Mouse (Mus musculus) embryo, embryonic 10 days (tissue): ENCODE measurements around the gene Dhtkd1.
"Not testable (repeated sequence)": the region's sequence is repeated elsewhere in the genome, so short reads cannot be mapped to it uniquely, and the experiment has no call there.

ENCODE experiments used
- DNase-seq: peaks from one replicate; pipeline ENCODE4 v3.0.0-alpha.2; 2015; ENCODE audit warnings: low spot score

Gene Dhtkd1

GRCm38 (mm10) chr2:5942416-5943032, at the start of gene Dhtkd1:
Gene Dhtkd1 (minus strand): TSS chr2:5942792.
- DNase-seq = peak; percentile 88

GRCm38 (mm10) chr2:5977532-5977931, 34.9 kb upstream of the Dhtkd1 start:
- no peak for DNase-seq

GRCm38 (mm10) chr2:5970629-5971028, 28.0 kb upstream of the Dhtkd1 start:
- DNase-seq = not testable (repeated sequence)

GRCm38 (mm10) chr2:5965972-5966371, 23.4 kb upstream of the Dhtkd1 start:
- no peak for DNase-seq

GRCm38 (mm10) chr2:5963729-5964128, 21.1 kb upstream of the Dhtkd1 start:
- not testable (repeated sequence) for DNase-seq

- DNase-seq = no peak
These were observed 19.7 kb upstream of the Dhtkd1 start for GRCm38 (mm10) chr2:5962265-5962664.

GRCm38 (mm10) chr2:5957705-5958104, 15.1 kb upstream of the Dhtkd1 start:
- no peak for DNase-seq

- DNase-seq = peak; percentile 51
These were observed 9.1 kb upstream of the Dhtkd1 start for GRCm38 (mm10) chr2:5951621-5952211.

GRCm38 (mm10) chr2:5950766-5951595, 8.4 kb upstream of the Dhtkd1 start, which contains the start of gene Upf2:
Gene Upf2 (plus strand): TSS chr2:5951469.
- peak; percentile 95 for DNase-seq

- peak; percentile 16 for DNase-seq
These were observed 7.7 kb upstream of the Dhtkd1 start for GRCm38 (mm10) chr2:5950305-5950704.

- not testable (repeated sequence) for DNase-seq
These were observed 7.2 kb upstream of the Dhtkd1 start for GRCm38 (mm10) chr2:5949821-5950220.

GRCm38 (mm10) chr2:5948964-5949363, 6.4 kb upstream of the Dhtkd1 start:
- DNase-seq = no peak

GRCm38 (mm10) chr2:5946876-5947275, 4.3 kb upstream of the Dhtkd1 start:
- no peak for DNase-seq

- DNase-seq = no peak
These were observed 3.0 kb upstream of the Dhtkd1 start for GRCm38 (mm10) chr2:5945629-5946028.

- DNase-seq = no peak
These were observed 479 bp upstream of the Dhtkd1 start for GRCm38 (mm10) chr2:5943071-5943470.

- no peak for DNase-seq
These were observed 654 bp downstream of the Dhtkd1 start for GRCm38 (mm10) chr2:5941861-5942415.

GRCm38 (mm10) chr2:5940936-5941335, 1.7 kb downstream of the Dhtkd1 start:
- no peak for DNase-seq

- no peak for DNase-seq
These were observed 2.7 kb downstream of the Dhtkd1 start for GRCm38 (mm10) chr2:5939911-5940310.

- no peak for DNase-seq
These were observed 3.3 kb downstream of the Dhtkd1 start for GRCm38 (mm10) chr2:5939319-5939718.

GRCm38 (mm10) chr2:5936550-5936949, 6.0 kb downstream of the Dhtkd1 start:
- no peak for DNase-seq

- DNase-seq = no peak
These were observed 6.5 kb downstream of the Dhtkd1 start for GRCm38 (mm10) chr2:5936068-5936467.

- DNase-seq = no peak
These were observed 7.7 kb downstream of the Dhtkd1 start for GRCm38 (mm10) chr2:5934936-5935335.

- no peak for DNase-seq
These were observed 10.7 kb downstream of the Dhtkd1 start for GRCm38 (mm10) chr2:5931938-5932337.
